Mouse (Mus musculus): ENCODE measurements around the gene Nt5dc2.

Gene Nt5dc2

DNA sequence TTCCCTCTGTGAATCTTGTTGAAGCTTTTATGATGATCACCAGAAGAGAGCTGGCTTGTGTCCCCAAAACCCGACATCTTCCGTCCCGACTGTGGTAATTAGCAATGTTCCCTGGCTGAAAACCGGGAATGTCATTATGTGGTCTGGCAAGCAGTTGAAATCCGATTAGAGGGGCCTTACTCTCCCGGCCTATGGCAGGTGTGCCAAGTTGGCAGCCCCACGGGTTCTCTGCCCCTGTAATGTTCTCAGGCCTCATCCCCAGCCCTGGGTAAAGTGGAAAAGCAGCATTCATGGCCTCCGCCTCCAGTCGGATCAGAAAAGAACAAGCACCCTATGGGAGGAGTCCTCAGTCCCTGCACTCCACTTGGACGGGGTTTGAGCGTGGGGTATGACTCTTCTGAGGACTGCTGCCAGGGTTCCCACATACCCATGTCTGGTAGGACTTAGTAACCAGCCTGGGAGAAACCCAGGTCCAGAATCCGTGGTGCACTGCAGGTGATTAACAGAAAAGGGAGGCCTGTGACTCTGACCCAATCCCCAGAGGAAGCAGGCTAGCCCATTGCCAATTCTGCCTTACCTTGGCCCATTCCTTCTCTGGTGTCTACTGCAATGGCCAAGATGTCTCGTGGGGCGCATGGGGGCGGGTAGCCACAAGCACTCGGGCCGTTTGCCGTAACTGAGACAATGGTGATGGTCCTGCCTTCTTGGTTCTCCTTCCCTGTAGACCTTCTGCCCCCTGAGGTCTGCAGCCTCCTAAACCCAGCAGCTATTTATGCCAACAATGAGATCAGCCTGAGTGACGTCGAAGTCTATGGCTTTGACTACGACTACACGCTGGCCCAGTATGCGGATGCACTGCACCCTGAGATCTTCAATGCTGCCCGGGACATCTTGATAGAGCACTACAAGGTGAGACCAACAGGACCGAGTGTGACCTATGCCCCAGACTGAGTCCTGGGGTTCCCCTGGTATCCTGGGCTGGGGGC, 3.5 kb downstream of the Nt5dc2 start:
- no peak for DNase-seq (ENCODE audit: low spot score in 2 of 2)

DNA sequence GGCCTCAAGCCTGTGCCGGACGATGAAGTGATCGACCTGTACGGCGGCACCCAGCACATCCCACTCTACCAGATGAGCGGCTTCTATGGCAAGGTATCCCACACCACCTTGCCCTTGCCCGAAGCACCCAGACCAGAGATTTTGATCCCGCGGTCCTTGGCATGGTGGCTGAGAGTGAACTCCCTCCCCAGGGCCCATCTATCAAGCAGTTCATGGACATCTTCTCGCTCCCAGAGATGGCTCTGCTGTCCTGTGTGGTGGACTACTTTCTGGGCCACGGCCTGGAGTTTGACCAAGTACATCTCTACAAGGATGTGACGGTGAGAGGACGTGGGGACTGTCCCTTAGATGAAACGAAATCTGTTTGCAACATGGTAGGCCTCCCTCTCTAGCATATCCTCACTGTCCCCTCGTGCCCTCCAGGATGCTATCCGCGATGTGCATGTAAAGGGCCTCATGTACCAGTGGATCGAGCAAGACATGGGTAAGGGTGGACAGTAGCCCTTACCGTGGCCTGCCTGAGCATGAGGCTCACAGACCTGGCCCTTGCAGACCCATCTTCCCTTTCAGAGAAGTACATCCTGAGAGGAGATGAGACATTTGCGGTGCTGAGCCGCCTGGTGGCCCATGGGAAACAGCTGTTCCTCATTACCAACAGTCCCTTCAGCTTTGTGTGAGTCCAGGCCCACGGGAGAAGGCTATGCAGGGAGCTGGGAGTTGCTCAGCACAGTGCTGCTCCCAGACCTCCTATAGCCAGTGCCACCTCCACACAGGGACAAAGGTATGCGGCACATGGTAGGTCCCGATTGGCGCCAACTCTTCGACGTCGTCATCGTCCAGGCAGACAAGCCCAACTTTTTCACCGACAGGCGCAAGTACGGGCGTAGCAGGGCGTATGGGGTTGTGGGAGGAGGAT, 4.9 kb downstream of the Nt5dc2 start:
- DNase-seq (ENCODE audit: low spot score in 2 of 2), result no peak

DNA sequence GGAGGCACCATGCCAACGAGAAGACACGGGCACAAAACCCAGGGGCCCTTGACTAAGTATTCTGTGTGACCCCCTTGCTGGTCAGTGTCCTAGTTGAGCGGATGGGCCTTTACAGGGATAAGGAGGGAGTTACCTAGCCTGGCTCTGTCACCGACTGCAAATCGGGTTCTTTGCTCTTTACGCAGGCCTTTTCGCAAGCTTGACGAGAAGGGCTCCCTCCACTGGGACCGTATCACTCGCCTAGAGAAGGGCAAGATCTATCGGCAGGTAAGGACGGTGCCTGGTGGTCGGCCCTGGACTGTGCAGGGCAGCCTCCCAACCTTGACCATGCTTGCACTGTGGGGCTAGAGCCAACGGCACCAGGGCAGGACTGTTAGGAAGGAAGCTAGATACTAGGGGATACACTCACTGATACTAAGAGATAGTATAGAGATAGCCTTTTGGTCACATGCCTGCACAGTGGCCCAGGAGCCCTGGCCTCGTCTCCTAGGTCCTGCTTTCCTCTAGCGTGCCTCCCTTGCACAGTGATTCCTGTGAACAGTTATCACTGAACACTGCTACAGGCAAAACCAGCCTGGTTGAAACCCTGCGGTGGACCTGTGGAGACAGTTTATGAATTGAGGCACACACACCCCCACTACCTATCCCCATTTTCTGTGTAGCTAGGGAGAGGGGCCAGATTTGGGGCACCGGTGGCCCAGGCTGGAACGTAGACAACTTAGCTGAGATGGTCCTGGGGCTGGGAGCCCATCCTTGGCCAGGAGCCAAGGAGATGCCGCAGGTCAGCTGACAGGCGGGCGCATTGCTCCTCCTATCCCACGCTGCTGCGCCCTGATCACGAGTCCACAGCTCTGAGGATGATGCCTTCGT, 5.8 kb downstream of the Nt5dc2 start:
- no peak for DNase-seq (ENCODE audit: low spot score in 2 of 2)

DNA sequence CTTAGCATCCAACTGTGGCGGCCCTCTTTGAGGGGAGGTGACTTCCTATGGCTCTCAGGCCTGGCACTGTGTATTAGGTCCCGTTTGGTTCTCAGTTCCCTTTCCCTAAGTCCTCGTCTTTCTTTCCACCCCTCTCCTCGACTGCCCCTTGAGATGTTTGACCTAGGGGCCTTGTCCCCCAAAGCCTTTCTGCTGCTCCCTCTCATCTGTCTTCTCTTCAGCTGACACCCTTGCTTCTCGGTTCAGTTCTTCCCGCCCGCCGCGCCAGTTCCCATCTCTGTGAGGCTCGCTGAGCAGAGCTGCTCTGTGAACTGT, 6.4 kb downstream of the Nt5dc2 start:
- no peak for DNase-seq (ENCODE audit: low spot score in 2 of 2)

DNA sequence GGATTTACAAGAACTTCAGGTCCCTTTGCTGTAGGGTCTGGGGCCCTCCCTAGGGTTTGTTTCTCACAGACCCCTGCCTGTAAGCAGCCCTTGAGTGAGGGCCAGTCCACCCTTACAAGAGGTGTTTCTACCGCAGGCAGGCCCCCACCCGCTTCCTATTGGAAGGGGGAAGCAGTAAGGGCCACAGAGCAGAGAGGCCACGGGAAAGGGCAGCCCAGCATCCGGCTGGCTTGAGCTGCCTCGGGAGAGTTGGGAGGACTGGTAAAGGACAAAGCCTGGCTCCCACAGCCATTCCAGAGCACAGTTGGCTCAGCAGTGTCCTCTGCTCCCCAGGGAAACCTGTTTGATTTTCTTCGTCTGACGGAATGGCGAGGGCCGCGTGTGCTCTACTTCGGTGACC, 6.9 kb downstream of the Nt5dc2 start:
- no peak for DNase-seq (ENCODE audit: low spot score in 2 of 2)

DNA sequence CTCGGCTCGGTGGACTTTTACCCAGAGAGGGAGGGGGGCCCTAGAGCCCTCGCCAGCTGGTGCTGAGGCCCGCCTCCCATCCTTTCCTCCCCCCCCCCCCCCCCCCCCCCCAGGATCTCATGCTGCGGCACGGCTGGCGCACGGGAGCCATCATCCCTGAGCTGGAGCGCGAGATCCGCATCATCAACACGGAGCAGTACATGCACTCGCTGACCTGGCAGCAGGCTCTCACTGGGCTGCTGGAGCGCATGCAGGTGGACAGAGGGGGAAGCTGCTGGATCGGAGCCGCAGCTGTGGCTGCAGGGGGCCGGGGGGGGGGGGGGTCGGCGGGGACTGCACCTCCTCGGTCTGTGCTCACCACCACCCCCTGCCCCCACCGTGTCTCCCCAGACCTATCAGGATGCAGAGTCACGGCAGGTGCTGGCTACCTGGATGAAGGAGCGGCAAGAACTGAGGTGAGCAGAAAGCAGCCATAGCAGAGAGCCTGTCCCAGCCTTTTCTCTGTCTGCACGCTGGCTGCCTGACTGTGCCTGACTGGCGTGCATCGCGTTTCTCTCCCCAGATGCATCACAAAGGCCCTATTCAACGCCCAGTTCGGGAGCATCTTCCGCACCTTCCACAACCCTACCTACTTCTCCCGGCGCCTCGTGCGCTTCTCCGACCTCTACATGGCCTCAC, 7.5 kb downstream of the Nt5dc2 start:
- peak in 1 of 2 experiments; percentile 0 for DNase-seq (ENCODE audit: low spot score in 2 of 2)

DNA sequence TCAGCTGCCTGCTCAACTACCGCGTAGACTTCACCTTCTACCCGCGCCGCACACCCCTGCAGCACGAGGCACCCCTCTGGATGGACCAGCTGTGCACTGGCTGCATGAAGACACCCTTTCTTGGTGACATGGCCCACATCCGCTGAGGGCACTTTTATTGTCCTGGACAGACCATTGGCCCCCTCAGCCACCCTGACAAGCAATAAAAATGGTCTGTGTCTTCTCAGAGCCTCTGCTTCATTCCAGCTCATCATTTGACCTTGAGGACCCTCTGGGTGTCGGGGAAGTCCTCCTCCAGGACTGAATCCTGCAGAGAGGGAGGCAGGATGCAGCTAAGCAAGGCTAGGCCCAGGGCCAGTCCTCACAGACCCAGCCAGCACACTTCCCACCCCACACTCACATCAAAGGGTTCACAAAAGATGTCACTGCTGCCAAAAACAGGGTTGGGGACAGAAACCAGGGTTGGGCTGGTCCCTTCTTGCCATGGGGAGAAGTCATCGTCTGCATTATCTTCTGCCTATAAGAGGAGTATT, 8.1 kb downstream of the Nt5dc2 start:
- no peak for DNase-seq (ENCODE audit: low spot score in 2 of 2)

DNA sequence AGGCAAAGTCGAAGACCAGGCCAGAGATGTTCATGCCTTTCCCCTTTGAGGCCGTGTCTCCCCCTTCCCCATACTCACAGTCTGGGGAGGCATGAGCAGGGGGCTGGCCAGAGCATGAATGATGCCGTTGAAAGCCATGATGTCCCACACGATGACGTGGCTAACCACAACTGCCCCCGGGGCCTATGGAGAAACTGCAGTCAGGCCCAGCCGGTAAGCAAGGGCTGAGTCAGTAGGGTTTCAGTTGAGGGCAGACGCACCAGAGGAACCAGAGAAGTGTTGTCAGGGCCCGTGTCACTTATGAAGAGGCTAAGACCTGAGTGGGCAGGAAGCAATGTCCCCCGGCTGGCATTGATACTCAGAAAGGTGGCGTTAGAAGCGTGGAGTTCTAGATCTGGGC, 8.8 kb downstream of the Nt5dc2 start:
- DNase-seq (ENCODE audit: low spot score in 2 of 2), result no peak

DNA sequence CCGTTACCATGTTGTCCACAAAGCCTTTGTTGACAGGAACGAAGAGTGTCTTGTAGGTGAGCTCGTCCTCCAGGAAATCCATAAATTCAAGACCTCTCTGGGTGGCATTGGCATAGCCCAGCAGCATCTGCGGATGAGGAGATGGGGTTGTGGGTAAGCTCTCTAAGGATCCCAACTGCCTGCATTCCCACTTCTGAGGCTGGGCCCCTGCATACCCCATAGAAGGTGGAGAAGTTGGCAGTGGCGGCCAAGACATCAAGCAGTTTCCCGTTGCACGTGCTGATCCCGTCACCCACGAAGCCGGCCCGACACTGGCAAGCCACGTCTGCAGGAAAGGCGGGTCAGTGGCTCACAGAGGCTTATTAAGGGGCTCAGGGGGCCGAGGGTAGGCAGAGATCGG, 9.3 kb downstream of the Nt5dc2 start:
- DNase-seq (ENCODE audit: low spot score in 2 of 2), result no peak

DNA sequence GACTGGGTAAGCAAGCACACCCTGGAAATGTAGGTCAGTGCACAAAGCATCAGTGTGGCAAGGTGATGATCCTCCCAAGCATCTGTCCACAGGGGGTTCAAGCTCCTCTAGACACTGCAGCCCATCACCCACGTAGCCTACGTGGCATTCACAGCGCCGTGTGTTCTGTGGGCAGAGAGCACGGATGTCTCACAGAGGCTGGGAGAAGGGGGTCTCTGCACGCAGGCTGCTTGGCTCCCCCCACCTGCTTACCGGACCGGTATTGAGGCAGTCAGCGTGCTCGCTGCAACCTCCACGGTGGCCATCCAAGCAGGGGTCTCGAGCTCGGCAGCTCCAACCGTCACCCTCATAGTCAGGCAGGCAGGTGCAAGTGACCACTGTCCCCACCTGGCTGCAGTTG, 10.2 kb downstream of the Nt5dc2 start:
- DNase-seq (ENCODE audit: low spot score in 2 of 2), result no peak

DNA sequence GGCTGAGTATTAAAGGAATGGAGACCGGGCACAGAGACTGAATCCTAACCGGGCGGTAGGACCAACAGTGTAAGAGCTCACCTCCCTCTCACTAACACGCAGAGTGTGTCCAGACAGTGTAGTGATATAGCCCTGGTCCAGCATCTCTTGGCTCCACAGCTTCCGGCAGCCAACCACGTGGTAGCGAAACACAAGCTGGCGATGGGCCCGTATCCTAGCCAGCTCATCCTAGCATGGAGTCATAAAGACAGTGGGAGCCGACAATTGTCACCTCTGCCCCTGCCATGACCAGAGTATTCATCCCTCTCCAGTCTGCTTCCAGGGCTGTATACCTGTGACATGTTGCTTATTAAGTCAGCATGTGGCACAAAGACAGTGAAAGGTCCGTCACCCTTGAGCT, 14.8 kb downstream of the Nt5dc2 start:
- DNase-seq (ENCODE audit: low spot score in 2 of 2), result no peak

DNA sequence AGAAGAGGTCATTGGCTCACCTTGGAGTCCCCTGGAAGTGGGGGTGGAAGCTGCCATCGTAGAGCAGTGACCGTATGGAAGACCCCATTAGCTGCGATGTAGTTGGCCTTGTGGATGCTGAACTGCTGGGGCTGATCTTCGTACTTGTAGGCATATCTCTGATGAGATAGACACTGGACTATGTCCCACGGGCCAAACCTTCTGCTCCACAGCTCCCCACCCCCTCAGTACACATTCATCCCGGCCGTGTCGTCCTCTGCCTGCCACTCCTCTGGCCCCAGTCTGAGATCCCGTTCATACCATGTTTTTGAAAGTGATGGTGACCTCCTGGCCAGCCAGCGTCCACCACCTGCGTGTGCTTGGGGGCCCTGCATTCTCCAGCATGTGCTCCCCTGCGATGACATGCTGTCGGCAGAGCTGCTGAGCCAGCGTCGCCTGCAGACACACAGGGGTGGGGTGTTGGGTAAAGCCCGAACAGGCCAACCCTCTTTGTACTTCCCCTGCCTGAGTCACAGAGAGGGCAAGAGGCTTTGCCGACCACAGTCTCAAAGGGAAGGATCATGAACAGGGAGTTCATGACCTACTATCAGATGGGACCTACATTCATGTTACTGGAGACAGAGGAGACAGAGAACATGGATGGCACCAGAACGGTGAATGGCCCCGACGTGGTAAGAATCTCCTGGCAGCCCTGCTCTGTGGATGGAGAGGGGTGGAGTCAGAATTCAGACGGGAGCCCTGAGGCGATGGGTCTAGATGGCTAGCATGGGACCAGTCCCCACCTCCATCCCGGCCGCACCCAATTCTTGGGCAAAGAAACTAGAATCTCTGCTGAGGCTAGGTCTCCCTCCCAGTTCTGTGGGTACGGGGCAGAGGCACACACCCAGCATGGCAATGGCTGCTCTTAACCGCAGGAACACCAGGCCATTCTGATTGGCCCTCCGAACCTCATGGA, 29.6 kb downstream of the Nt5dc2 start:
- DNase-seq (ENCODE audit: low spot score in 2 of 2), result no peak

DNA sequence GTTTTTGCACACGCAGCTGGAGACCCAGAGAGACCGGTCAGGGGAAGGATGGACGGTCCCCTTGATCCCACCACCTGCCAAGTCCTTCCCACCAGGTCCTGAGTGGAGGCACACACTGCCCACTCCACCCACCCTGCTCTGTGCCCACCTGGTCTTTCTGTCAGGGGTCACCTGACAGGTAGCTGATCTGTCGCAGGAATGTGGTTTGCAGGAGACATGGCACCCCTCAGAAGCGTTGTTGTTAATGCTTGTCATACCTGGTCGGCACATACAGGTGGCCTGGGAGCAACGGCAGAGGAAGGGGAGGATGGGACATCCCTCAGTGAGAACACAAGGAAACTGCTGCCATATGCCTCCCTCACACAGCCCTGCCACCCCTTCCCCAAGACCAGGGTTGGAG, 30.3 kb downstream of the Nt5dc2 start:
- no peak for DNase-seq (ENCODE audit: low spot score in 2 of 2)

DNA sequence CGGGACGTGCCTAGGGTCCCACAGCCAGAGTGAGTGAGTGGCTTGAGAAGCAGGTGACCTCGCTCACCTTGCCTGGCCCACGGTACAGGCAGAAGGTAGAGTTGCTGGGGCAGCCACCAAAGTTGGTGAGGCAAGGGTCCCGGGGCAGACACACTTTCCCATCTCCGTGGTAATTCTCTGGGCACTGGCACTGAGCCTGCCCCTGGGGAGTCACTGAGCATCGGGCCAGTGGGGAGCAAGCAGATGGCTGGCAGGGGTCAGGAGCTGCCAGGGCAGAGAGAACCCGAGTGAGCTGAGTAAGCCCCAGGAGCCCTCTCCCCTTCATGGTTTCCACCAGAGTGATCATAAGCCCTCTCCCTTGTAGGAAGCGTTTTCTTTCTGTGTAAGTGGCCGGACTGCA, 30.8 kb downstream of the Nt5dc2 start:
- no peak for DNase-seq (ENCODE audit: low spot score in 2 of 2)

DNA sequence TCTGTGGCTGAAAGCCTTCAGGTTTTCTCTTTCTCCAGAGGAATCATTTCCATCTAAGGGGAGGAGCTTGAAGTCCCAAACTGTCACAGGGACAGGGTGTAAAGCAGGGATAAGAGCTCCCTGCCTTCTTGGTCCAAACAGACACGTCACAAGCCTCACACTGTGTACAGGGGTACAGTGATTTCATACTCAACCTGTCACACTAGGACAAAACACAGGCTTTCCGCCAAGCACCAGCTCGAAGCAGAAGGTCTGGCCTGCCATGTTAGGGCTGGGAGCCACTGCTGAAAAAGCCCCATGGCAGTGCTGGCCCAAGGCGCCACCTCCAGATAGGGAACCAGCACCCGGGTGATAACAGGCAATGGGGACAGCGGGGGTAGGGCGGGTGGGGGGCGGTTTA, 33.2 kb downstream of the Nt5dc2 start:
- DNase-seq (ENCODE audit: low spot score in 2 of 2), result no peak

DNA sequence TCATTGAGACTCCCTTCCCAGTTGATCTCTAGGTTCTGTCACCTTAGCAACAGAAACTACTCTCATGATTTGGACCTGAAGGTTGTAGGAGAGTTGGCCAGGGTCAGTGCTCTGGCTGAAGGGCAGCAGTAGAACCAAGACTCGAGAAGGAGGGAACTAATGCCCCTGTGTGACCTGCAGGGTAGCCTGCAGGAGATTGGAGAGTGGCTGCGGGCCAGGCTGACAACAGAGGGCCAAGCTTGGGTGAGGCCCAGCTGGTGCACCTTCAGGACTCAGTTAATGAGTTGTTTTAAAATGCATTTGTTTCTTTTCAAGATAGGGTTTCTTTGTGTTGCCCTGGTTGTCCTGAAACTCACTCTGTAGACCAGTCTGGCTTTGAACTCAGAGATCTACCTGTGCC, 34.2 kb downstream of the Nt5dc2 start:
- no peak for DNase-seq (ENCODE audit: low spot score in 2 of 2)

DNA sequence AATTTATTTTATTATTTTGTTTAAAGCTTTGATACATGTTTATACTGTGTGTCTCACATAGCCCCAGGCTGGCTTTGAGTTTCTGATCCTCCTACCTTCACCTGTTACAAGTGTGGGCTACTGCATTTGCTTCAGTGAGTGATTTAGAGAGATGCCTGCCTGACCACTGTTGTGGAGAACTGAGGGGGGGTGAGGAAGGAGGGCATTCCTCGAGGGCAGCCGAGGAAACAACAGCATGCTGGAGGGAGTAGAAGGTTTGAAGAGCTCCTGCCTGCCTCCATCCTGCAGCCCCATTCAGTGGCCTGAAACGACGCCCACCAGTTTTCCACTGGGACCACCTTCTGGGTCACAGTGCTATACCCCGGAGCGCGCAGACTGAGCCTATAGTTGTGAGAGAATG, 34.6 kb downstream of the Nt5dc2 start:
- DNase-seq (ENCODE audit: low spot score in 2 of 2), result no peak

DNA sequence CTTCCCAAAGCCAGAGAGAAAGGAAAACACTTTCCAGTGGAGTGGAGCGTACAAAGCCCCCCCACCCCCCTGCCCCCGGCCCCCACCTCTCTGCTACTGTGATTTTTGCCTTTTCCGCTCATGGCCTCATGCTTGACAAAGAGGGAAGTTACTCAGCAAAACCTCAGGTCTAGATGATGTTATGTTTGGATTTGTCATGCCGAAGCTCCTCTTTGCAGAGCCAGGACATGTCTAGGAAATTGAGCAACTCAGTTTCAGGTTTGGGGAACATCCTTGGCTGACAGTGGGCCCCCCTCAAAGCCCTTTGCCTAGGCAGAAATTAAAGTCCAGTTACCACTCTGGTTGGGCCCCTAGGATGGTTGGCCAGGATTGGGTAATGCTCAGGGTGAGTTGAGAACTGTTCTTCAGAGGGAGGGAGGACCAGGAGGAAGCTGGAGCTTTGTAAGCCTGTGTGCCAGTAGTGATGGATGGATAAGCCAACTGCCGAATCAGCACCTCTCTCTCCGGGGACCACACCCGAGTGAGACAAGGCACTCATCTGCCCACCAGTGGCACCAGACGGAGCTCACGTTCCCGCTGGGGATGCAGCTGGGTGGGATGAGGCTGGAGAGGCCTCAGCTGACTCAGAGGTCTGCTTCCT, 35.3 kb downstream of the Nt5dc2 start:
- DNase-seq (ENCODE audit: low spot score in 2 of 2), result no peak

DNA sequence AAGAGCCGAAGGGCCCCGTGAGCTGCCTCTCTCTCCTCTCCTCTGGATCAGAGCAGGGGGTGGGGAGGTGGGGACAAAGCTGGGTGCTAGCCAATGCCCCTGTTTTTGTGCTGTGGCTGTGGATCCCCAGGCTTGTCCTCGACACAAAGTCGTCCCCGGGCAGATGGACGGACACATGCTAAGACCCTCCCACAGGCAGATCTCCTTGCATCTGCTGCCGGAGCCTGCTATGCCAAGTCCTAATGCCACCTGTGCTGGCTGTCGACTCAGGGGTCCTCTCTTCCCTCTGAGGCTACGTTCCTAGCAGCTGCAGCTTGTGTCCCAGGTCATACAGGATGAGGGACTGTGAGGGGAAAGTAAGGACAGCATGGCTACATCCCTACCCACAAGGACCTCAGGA, 36.0 kb downstream of the Nt5dc2 start:
- DNase-seq (ENCODE audit: low spot score in 2 of 2), result no peak

All from urinary bladder, postnatal 36 days (tissue).